Mouse (Mus musculus) limb, embryonic 14.5 days (tissue): Measurements from ENCODE around the gene Thoc6. TPM values are rescaled to one million over a fixed set of nuclear protein-coding genes. Genes with fewer than 3 reads are reported as not detected.
A peak's percentile ranks its signal among the peaks of the same experiment; 100 is the strongest.

Source experiments
- ATAC-seq: fragments of 200-750 bp; cut with Nextera tagmentation; 2 replicates; pipeline ENCODE4 v1.8.0; 2017; ENCODE audit warnings: low read depth, moderate number of reproducible peaks, moderate TSS enrichment; ENCODE audit not compliant: low FRiP score
- DNase-seq: peaks from one replicate; pipeline ENCODE4 v3.0.0-alpha.2; 2015; ENCODE audit warnings: low spot score
- H3K27ac ChIP-seq: fragments of 300-500 bp; sonication (generic); replicated peaks from 2 replicates; pipeline ENCODE4 v1.5.1; 2014; ENCODE audit warnings: low read depth, mild to moderate bottlenecking, low read length, moderate library complexity, mixed read lengths
- H3K27me3 ChIP-seq: fragments of 300-500 bp; sonication (generic); 2 replicates; pipeline ENCODE4 v1.6.1; 2014; ENCODE audit warnings: low read length, mixed read lengths; ENCODE audit not compliant: control insufficient read depth, insufficient read depth
- H3K36me3 ChIP-seq: fragments of 300-500 bp; sonication (generic); 2 replicates; pipeline ENCODE4 v1.6.1; 2014; ENCODE audit warnings: mild to moderate bottlenecking, low read length, moderate library complexity, mixed read lengths; ENCODE audit not compliant: control insufficient read depth, insufficient read depth
- H3K4me1 ChIP-seq: fragments of 300-500 bp; sonication (generic); 2 replicates; pipeline ENCODE4 v1.6.1; 2014; ENCODE audit warnings: antibody characterized with exemption, low read length, mixed read lengths; ENCODE audit not compliant: control insufficient read depth, insufficient read depth
- H3K4me2 ChIP-seq: fragments of 300-500 bp; sonication (generic); replicated peaks from 2 replicates; pipeline ENCODE4 v1.6.1; 2014; ENCODE audit warnings: low read depth, mild to moderate bottlenecking, low read length, moderate library complexity; ENCODE audit not compliant: severe bottlenecking
- H3K4me3 ChIP-seq: fragments of 300-500 bp; sonication (generic); replicated peaks from 2 replicates; pipeline ENCODE4 v1.5.1; 2014; ENCODE audit warnings: low read length
- H3K9ac ChIP-seq: fragments of 300-500 bp; sonication (generic); 2 replicates; pipeline ENCODE4 v1.6.1; 2014; ENCODE audit warnings: mild to moderate bottlenecking, low read depth, low read length, moderate library complexity; ENCODE audit not compliant: severe bottlenecking
- H3K9me3 ChIP-seq: fragments of 300-500 bp; sonication (generic); 2 replicates; pipeline ENCODE4 v1.6.1; 2016; ENCODE audit warnings: low read length; ENCODE audit not compliant: control insufficient read depth
- POLR2A ChIP-seq: fragments of 200-500 bp; IDR thresholded peaks from 2 replicates; pipeline ENCODE4 v1.8.0; 2012; ENCODE audit warnings: inconsistent platforms, mild to moderate bottlenecking, moderate library complexity, borderline replicate concordance; ENCODE audit not compliant: insufficient read depth, insufficient read length; ENCODE audit errors: extremely low read depth
- WGBS: fragments of 180-500 bp; shearing (Covaris S2); extraction: QIAGEN DNeasy Blood & Tissue Kit; methylation state at CpG from one replicate; pipeline ENCODE4 v1.1.7; 2014; 5-methylcytosine and 5-hydroxymethylcytosine counted together
- polyA plus RNA-seq, 2 experiments: library from polyadenylated mRNA; depleted of rRNA in 1 of 2; stranded (reverse) in 1 of 2; unstranded in 1 of 2; fragments of >200 nt; fragmentation: Nextera tagmentation in 1 of 2; extraction: Ambion mirVana in 1 of 2; gene quantifications; 2 replicates each; pipeline versions ENCODE4 v1.2.1 to v1.2.3; 2012 to 2014

The Thoc6 gene
- polyA plus RNA-seq, 2 experiments = 44.2 to 45.5 TPM

DNA sequence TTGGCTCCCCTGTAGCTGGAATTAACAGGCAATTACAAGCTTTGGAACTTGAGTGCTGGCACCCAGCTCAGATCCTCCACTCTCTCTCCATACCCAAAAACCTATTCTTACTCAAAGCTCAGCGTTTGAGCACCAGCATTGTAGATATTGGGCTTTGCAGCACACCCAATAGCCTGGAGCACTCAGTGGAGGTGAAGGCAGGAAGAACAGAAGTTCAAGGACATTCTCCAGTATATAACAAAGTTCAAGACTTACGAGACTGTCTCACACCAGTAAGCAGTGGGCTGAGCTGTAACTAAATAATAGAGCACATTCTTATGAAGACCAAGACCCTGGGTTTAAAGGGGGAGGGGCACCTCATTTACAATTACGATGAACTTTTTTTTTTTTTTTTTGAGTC is 921 bp downstream of the Thoc6 start:
- WGBS = 62% methylated on average over 3 of the region's 3 CpGs
- H3K4me2 ChIP-seq = peak overlapping the region; percentile 96
- H3K4me1 ChIP-seq = peaks cover 31% of the 10 kb centered on the region
- peaks cover 7% of the 10 kb centered on the region; the same call in 1 of the 2 replicates for H3K27me3 ChIP-seq
- H3K9me3 ChIP-seq = no peaks in the 10 kb centered on the region
- H3K4me3 ChIP-seq = peak overlapping the region; percentile 62
- no peak overlapping the region for H3K27ac ChIP-seq
- no peak for TF ChIP-seq POLR2A
- H3K36me3 ChIP-seq = peaks cover 27% of the 10 kb centered on the region
- no peak overlapping the region for H3K9ac ChIP-seq
- DNase-seq (no peak), ATAC-seq (no peak)

DNA sequence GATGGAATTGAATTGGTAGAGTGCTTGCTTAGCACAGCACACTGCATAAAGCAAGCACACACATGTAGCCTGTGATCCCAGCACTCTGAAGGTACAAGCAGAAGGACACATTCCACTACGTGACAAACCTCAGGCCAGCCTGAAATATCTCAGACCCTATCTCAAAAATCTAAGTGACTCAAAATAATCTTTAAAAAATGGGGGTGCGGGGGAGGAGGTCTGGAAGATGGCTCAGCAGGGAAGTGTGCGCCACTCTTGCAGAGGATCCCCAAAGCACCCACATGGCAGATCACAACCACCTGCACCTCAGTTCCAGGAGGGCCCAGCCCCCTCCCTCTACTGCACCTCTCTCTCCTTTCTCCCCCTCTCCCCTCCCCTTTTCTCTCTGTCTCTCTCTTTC is 2.2 kb downstream of the Thoc6 start:
- no peaks in the 10 kb centered on the region for H3K9me3 ChIP-seq
- no peak overlapping the region for H3K4me3 ChIP-seq
- ATAC-seq = no peak
- H3K4me2 ChIP-seq = no peak overlapping the region
- no peak for DNase-seq
- no peak for TF ChIP-seq POLR2A
- H3K36me3 ChIP-seq = peaks cover 28% of the 10 kb centered on the region
- WGBS = 97% methylated on average over 3 of the region's 3 CpGs
- no peak overlapping the region for H3K9ac ChIP-seq
- H3K27me3 ChIP-seq = peaks cover 6% of the 10 kb centered on the region; the same call in 1 of the 2 replicates
- peaks cover 24% of the 10 kb centered on the region for H3K4me1 ChIP-seq
- H3K27ac ChIP-seq = no peak overlapping the region

DNA sequence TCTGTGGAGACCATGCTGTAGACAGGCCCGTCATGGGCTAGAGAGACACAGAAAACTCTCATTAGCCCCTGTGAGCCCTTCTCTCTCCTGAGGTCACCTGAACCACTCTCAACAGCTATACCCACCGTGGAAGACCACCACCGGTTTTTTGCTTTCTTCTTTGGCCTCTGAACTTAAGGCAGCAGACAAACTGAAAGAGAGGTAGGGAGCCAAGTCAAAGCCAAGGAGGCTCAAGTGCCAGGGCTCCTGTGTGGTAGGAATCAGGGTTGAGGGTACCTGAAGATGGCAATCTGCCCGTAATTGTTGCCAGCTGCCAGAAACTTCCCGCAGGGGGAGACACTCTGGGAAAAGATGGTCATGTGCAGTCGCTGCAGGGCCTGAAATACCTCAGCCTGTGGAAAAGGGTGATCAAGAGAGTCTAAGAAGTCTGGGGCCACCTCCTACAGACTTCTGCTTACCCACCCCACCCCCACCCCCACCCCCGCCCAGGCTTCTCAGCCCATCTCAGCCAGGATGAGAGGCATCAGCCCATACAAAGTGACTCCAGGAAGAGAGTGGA is 3.1 kb downstream of the Thoc6 start:
- TF ChIP-seq POLR2A = no peak
- DNase-seq (no peak), ATAC-seq (no peak)
- H3K27ac ChIP-seq = no peak overlapping the region
- no peaks in the 10 kb centered on the region for H3K27me3 ChIP-seq
- H3K4me3 ChIP-seq = no peak overlapping the region
- H3K4me2 ChIP-seq = no peak overlapping the region
- peaks cover 16% of the 10 kb centered on the region for H3K4me1 ChIP-seq
- WGBS = 85% methylated on average over 7 of the region's 7 CpGs
- H3K9ac ChIP-seq = no peak overlapping the region
- peaks cover 28% of the 10 kb centered on the region for H3K36me3 ChIP-seq
- H3K9me3 ChIP-seq = no peaks in the 10 kb centered on the region

DNA sequence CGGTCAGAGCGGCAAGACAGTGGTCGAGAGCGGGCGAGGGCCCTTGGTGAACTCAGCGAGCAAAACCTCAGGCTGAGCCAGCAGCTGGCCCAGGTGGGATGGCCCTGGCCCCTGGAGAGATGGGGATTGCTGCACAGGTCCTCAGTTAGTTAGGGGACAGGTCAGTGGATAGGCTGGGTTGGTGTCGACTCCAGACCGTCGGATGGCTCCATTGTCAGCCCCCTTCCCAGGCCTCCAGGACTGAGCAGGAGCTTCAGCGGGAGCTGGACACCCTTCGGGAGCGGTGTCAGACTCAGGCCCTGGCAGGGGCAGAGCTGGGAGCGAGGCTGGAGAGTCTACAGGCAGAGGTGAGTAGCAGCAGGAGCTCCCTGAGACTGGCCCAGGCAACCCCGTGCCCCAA is 8.2 kb downstream of the Thoc6 start:
- Histone ChIP-seq H3K4me1 (no peaks in the 10 kb centered on the region), H3K36me3 (peaks cover 28% of the 10 kb centered on the region), H3K9me3 (no peaks in the 10 kb centered on the region), H3K9ac (no peak overlapping the region), H3K27me3 (peaks cover 24% of the 10 kb centered on the region), H3K27ac (no peak overlapping the region), H3K4me3 (no peak overlapping the region), H3K4me2 (no peak overlapping the region)
- ATAC-seq = peak; percentile 18; the same call in 1 of the 2 replicates
- WGBS = 81% methylated on average over 14 of the region's 14 CpGs
- no peak for DNase-seq
- no peak for TF ChIP-seq POLR2A

DNA sequence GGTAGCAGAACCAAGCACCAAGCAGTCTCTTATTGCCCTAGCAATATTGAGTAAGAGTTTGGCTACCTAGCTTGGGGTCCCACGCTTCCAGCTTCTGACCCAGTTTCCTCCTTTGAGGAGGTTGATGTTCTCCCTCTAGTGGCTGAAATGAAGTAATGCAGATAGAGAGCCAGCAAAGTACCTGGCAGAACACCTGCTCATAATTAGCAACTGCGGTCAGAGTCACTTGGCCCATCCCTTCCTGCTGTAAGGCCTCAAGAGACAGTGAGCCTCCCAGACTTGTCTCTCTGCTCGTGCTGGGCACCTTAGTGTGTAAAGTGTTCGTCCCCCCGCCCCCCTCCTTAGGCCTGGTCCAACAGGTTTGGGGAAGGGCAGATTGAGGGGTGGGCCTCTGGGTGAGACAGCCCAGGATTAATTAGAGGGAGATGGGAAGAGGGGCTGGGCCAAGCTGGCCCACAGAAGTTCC is 9.1 kb downstream of the Thoc6 start:
- Histone ChIP-seq H3K4me1 (no peaks in the 10 kb centered on the region), H3K4me3 (no peak overlapping the region), H3K36me3 (peaks cover 19% of the 10 kb centered on the region), H3K9ac (no peak overlapping the region), H3K27me3 (peaks cover 33% of the 10 kb centered on the region), H3K4me2 (no peak overlapping the region), H3K27ac (no peak overlapping the region), H3K9me3 (no peaks in the 10 kb centered on the region)
- ATAC-seq (no peak), DNase-seq (peak; percentile 49)
- 0 out of 2 replicates have a peak, but pooled peaks have one; percentile 23 for TF ChIP-seq POLR2A
- 5% methylated on average over 5 of the region's 5 CpGs for WGBS
